Mouse (Mus musculus) layer of hippocampus, adult 11-12 months (tissue): ENCODE measurements around the gene Prr12.

Source experiments
- DNase-seq: peaks from one replicate; pipeline ENCODE4 v3.0.0; 2022; ENCODE audit warnings: low spot score

Prr12 gene

DNA sequence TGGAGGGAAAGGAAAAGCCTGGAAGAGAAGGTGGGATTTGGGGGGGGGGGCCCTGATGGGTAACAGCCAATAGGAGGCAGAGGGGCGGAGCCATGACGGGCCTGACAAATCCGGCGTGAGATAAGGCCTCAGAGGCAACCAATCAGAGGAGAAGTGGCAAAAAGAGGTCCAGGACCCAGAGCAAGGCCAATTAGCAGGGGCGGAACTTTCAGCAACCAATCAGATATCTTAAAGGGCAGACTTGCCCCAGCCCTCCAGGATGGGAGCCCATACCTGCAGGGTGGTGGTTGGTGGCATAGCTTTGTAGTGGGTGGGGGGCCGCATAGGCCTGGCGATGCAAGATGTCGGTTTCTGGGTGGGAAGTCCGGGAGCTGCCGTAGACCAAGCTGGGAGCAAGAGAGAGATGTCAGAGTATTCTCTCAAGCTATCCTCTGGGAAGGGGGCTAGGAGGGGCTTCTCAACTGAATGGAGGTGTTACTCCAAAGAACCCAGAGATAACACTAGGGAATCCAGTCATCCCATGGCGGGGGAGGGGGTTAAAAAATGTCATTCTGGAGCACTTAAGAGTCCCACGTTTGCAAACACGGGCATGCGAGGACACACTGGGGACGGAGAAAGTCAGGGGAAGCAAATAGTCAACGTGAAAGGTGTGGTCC, 1.6 kb downstream of the Prr12 start:
- peak; percentile 79 for DNase-seq

DNA sequence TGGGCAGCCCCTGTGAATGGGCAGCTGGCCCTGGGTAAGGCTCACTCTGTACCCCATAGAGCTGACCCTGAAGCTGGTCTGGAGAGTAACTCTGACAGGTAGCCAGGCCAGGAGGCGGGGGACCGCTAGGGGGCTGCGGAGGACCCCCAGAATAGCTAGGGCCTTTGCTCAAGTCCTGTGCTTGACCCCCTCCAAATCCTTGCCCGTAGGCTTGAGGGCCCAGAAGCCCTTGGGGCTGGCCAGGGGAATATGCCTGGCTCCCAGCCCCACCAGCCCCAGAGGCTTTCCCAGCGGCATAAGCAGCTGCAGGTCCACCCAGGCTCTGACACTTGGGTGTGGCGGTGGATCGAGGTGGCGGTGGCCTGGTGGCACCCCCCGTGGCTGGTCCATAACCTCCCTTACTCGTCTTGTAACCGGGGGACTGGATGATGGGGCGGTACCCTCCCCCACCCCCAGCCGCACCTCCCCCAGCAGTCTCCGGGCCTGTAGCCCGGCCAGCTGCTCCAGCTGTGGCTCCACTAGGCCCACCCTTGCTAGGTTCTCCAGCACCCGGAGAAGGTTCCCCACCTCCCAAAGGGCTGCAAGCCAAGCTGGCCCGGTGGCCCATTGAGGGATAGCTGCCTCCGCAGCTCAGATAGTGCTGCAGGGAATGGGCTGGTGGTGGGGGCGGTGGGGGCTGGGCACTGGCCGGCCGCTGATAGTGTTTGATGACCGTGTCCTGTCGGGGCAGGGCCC, 3.6 kb downstream of the Prr12 start:
- DNase-seq: no peak

GRCm38 (mm10) chr7:45048001-45048890, 4.4 kb downstream of the Prr12 start:
- no peak for DNase-seq

GRCm38 (mm10) chr7:45047491-45047890, 5.2 kb downstream of the Prr12 start:
- DNase-seq: no peak

DNA sequence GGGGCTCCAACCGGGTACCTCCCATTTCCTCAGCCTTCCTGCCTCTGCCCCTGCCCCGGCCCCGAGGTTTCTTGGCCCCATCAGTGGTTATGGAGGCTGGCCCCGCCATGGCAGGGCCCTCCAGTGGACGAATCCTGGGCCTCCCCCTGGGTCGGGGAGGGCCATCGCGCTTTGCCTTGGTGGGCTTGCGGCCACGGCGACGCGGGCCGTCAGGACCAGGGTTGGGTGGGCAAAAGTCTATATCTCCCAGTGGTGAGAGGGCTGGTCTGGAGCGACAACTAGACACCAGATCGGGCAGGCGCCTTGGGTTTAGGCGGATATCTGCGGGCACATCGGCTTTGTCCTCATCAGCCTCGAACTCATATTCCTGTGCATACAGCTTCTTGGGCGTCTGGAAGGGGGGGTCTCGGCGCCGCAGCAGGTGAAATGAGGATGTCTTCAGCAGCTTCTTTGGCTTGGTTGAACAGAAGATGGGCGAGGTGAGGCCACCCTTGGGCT, 5.8 kb downstream of the Prr12 start:
- DNase-seq: no peak

DNA sequence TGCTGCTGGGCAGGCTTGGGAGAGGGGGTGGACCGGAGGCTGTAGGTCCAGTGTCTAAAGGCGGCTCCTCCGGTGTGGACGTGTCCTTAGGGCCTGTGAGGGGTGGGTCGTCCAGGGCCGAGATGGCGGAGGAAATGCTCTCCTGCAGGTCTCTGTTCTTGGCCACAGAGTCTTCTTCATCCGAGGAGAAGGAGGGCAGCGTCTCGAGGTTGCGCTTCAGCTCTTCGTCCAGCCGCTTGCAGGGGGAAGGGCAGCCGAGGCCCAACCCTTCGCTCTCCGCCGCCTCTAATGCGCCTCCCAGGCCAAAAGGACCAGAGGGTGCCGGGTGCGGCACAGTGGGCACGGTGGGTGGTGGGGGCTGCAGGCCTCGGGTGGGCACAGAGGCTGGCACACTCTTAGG, 6.9 kb downstream of the Prr12 start:
- no peak for DNase-seq

- no peak for DNase-seq
Observed at GRCm38 (mm10) chr7:45043307-45043706, 9.4 kb downstream of the Prr12 start.

DNA sequence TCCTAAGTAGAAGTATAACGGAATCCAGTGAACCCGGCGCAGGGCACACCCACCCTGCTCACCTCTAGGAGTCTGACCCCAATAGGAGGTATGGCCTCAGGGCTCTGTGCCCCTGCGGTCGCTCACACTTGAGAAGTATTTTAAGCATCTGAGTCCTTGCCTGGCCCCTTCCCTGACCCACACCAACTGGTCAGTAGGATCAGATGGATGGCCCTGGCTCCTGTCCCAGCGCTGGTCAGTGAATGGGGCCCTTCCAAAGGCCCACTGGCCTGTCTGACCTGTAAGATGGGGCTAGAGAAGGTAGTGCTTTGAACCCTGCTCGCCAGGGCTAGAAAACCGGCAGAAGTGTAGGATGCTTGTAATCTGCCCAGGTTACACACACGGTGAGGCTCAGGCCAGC, 11.8 kb downstream of the Prr12 start:
- no peak for DNase-seq

DNA sequence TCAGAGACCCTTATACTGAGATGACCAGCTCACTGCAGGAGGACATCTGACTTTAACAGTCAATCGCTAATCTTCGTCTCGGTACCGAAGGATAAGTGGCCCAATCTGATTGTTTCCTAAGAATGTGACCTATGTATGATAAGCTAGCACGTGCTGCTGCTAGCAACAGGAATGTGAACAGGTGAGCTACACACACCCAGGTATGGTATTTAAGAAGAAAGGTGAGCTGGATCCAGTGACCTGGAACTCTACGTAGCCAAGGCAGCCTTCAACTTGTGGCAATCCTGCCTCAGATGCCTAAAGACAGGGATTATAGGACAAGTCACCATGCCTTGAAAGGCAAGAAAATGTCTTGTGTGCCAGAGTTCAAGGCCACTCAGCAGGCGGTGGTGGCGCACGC, 14.3 kb downstream of the Prr12 start:
- no peak for DNase-seq

DNA sequence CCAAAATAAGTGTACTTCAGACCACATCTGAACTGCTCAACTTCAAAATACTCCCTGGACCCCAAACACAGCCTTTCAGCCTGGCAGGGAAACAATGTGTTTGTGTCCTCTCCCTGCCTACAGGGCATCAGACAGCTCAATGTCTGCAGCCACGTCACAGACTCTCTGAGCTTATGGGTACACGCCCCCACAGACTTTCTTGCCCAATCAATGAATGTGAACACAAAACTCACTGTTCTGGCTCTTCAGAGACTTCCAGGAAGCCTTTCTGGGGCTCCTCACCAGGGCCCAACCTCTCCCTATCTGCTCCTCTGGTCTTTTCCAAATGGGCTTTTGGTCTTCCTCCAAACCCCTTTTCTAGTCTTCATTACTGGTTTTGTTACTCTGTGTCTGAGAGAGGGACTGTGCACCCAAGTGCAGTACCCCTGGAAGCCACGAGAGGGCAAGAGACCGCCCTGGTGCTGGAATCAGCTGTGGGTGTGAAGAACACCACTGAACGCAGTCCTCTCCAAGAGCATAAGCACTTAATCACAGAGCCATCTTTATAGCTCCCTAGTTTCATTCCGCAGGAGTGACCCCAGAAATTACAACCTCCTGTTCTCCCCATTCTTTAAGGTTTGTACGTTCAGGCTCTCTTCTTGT, 14.8 kb downstream of the Prr12 start:
- no peak for DNase-seq

DNA sequence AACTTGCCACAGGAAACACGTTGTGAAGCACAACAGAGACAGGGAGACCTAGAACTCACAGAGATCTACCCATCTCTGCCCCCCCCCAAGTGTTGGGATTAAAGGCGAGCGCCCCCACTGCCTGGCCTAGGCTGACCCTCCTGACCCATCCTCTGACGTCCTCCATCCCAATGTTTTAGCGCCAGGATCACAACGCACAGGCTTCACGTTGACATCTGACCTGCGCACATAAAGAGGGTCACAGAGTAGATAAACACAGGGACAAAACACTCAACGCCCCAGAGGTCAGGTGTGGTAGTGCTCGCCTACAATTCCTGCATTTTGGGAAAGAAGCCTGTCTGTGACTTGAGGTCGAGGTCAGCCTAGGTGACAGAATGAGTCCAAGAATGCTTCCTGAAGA, 16.0 kb downstream of the Prr12 start:
- DNase-seq: no peak

GRCm38 (mm10) chr7:45035631-45036030, 17.1 kb downstream of the Prr12 start:
- DNase-seq: no peak

DNA sequence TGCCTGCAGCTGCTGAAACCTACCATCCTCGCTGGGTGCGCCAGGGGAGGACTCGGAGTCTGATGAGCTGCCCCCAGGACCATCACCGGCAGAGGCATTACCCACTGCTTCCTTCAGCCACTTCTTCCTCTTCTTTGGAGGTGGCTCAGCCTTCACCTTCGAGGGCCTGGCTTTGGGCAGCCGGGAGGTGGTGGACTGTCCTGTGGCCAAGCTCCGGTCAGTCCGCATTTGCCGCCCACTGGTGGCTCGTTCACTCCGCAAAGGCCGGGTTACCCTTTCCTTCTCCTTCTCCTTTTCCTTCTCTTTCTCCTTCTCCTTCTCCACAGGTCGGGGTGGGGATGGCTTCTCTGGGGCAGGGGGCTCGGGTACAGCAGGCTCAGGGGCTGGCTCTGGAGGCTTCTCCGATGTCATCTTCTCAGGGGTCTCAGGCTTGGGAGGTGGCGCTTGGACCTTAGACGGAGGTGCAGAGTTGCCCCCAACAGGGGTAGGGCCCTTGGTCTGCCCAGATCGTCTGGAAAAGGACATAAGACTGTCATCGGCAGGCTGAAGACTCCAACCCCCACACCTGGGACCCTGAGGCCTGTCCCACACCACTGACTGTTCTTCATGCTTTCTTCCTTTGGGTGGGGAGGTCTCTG, 18.8 kb downstream of the Prr12 start:
- no peak for DNase-seq

DNA sequence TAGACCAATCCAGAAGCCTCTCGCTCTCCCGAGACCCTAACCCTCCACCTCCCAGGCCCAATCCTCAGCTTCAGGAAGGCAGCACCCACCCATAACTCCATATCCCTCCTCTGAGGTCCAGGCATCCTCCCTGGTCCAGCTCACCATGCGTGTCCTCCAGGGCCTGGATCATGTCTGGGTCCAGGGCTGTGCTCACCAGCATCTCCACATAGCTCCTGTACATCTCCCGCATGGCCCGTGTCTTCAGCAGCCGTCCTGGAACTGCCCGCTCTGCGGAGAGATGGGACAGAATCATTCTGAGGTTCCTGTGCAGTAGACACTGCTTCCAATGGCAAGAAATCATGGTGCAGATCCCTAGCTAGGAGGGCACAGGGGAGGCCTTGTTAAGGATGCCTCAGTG, 21.8 kb downstream of the Prr12 start:
- DNase-seq: no peak

- no peak for DNase-seq
Observed at GRCm38 (mm10) chr7:45029995-45030394, 22.7 kb downstream of the Prr12 start.

GRCm38 (mm10) chr7:45028351-45028750, 24.3 kb downstream of the Prr12 start:
- no peak for DNase-seq

GRCm38 (mm10) chr7:45027761-45028160, 24.9 kb downstream of the Prr12 start:
- DNase-seq: no peak

DNA sequence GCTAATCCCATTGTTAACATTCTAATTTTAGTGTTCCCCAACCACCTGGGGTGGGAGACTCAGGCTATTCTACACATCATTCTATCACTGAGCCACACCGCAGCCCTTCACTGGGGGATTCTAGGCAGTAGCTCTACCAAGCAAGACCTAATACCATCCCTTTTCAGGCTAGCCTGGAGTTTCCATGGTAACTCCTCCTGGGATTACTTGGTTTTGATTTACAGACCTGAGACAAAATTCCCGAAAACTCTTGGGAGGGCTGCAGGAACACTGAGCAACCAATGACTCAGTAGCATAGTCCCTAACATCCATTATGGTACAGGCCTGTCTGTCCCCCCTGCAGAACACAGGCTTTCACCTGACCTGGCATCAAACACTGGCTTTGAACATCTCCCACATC, 26.4 kb downstream of the Prr12 start:
- no peak for DNase-seq

- DNase-seq: no peak
Observed at GRCm38 (mm10) chr7:45025601-45026220, 27.0 kb downstream of the Prr12 start.

DNA sequence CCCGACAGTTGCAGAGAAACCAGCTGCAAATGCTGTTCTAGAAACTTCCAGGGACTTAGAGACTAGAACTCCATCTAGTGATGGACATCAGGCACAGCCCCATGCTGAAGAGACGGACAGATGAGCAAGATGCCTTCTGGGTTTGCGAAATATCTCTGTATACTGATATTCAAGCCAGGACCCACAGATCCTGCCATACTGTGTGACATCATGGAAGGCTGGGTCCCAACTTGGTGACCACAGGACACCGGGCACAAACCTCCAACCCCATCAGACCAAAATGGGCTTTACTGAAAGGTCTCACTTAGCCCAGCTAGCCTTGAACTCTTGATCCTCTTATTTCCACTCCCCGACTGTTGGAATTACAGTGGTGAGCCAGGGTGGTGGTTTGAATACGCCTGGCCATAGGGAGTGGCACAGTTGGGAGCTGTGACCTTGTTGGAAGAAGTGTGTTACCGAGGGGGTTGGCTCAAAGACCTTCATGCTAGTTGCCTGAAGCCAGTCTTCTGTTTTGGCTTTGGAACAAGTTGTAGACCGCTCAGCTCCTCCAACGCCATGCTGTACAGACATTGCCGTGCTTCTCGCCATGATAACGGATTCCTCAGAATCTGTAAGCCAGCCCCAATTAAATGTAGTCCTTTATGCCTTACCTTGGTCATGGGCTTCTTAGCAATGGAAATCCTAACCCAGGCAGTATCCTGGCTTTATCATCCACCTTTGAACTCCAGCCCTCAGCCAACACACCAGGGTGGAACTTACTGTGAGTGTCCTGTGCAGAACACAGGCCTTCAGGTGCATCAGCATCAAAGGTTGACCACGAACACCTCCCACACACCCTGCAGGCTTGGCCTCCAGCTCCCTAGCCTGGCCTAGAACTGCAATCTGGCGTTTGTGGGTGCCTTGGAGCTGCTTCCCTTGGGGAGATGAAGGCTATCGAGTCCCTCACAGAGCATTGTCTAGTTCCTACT, 28.1 kb downstream of the Prr12 start:
- DNase-seq: no peak
